ENCODE assay signal across 9 mouse cellular contexts in the genomic region with DNA sequence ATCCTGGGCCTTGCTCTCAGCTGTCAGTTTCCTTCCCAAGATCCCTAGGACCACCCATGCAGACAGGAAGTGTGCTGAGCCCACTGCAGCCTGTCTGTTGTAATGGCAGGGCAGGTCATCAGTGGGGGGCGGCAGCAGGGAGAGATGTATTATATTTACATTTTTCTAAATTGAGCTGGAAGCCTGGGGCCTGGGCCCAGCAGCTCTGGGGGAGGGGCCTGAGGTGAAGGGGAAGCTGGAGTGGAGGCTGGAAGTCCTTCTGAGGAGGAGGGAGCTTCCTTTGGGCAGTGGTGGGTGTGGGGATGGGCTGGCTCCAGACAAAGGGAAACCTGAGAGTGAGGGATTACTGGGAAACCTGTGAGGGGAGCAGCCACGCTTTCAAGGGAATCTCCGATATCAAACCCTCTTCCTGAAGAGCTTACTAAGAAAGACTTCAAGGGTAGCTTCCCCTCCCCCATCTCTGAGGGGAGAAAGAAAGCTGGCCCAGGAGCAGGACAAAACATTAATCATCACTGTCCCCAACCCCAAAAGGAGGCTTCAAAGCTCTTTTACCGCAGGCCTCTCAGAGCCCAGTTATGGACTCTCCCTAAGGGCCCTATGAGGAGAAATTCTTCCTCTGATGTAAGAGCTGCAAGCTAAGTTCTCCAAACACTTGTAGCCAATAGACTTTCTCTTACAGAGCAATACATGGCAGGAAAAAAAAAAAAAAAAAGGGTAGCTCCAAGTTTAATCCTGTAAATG.
DNase-seq lines count a peak whose midpoint lies in the region; ATAC-seq lines count a peak whose summit lies in the region.
"Had no signal": no experiment of that assay in that cellular context is flagged by ENCODE, and none has a peak within 500 bp of the region (broad histone marks: within the 10 kb centered on the region; RNA-seq: fewer than 3 reads in every experiment).

No protein-coding gene starts in this region.

- no peaks in the 10 kb centered on the region for H3K36me3 ChIP-seq in lung, embryonic 15.5 days
- no peaks in the 10 kb centered on the region for H3K36me3 ChIP-seq in neural tube, embryonic 11.5 days (ENCODE audit: control insufficient read depth, insufficient read depth, low read length)

- peaks cover 31% of the 10 kb centered on the region for H3K4me1 ChIP-seq in lung, embryonic 15.5 days
- H3K4me1 ChIP-seq in neural tube, embryonic 11.5 days (ENCODE audit: control insufficient read depth, insufficient read depth, low read length) = 0 out of 2 replicates have a peak, but pooled peaks cover 2% of the 10 kb centered on the region

- 5% methylated on average over 4 of the region's 4 CpGs for WGBS in lung, embryonic 15.5 days
- WGBS in neural tube, embryonic 11.5 days = 12% methylated on average over 4 of the region's 4 CpGs

- H3K9me3 ChIP-seq in lung, embryonic 15.5 days = no peaks in the 10 kb centered on the region
- no peaks in the 10 kb centered on the region for H3K9me3 ChIP-seq in neural tube, embryonic 11.5 days (ENCODE audit: control insufficient read depth, low read length)

- H3K4me2 ChIP-seq in lung, embryonic 15.5 days = 0 out of 2 replicates have a peak overlapping the region, but pooled peaks have one; percentile 13
- H3K4me2 ChIP-seq in neural tube, embryonic 11.5 days (ENCODE audit: low read depth) = no peak overlapping the region

- peak; percentile 19 for DNase-seq in adrenal gland, adult 2 months
- no peak for DNase-seq in adrenal gland, adult 18-20 months (ENCODE audit: low spot score in 2 of 2)
- DNase-seq in lung, postnatal 14 days = no peak
- peak; percentile 24 for DNase-seq in heart, postnatal 4 days
- DNase-seq in neural tube, embryonic 11.5 days (ENCODE audit: low spot score) = peak; percentile 77
- DNase-seq in spleen, postnatal 10 days (ENCODE audit: low spot score in 2 of 2) = no peak
- DNase-seq in urinary bladder, adult 18-20 months (ENCODE audit: low spot score in 2 of 2) = no peak

- peak; percentile 90 for ATAC-seq in lung, embryonic 15.5 days (ENCODE audit: borderline replicate concordance, extremely low read depth, low FRiP score, low TSS enrichment)
- no peak for ATAC-seq in neural tube, embryonic 11.5 days (ENCODE audit: insufficient read depth, low FRiP score, low TSS enrichment)

- peak overlapping the region; percentile 84 for H3K27ac ChIP-seq in lung, embryonic 15.5 days
- H3K27ac ChIP-seq in neural tube, embryonic 11.5 days (ENCODE audit: low read depth, low read length) = no peak overlapping the region

- no peak overlapping the region for H3K9ac ChIP-seq in lung, embryonic 15.5 days
- H3K9ac ChIP-seq in neural tube, embryonic 11.5 days (ENCODE audit: low read length) = no peak overlapping the region

- no peaks in the 10 kb centered on the region for H3K27me3 ChIP-seq in lung, embryonic 15.5 days
- no peaks in the 10 kb centered on the region for H3K27me3 ChIP-seq in neural tube, embryonic 11.5 days (ENCODE audit: control insufficient read depth, insufficient read depth, low read length)

- H3K4me3 ChIP-seq in lung, embryonic 15.5 days = no peak overlapping the region
- no peak overlapping the region for H3K4me3 ChIP-seq in neural tube, embryonic 11.5 days (ENCODE audit: low read depth, low read length)
- H3K4me3 ChIP-seq: erythroblast, embryonic 14.5 days had no signal

Comparison
In these comparisons a context has a peak if more than half of its experiments do, and no peak if none do; other contexts are left out.
1. DNase-seq: peak in adrenal gland, adult 2 months (single experiment), heart, postnatal 4 days (single experiment) and neural tube, embryonic 11.5 days (single experiment); none in adrenal gland, adult 18-20 months (0 of 2), lung, postnatal 14 days (single experiment), spleen, postnatal 10 days (0 of 2) and urinary bladder, adult 18-20 months (0 of 2).